Mouse (Mus musculus) CH12.LX (cell line): ENCODE measurements at regions not wholly inside any gene's neighbourhood (a gene's known extent, or its start where the extent isn't known, plus 50 kb on each side); places are given as distances from the start of the nearest gene placed in this dataset.

Experiments
- DNase-seq: peaks from one replicate; pipeline ENCODE4 v3.0.0-alpha.2; 2013; ENCODE audit errors: extremely low read depth
- H3K27ac ChIP-seq: 2 replicates; pipeline ENCODE4 v1.5.1; 2012; ENCODE audit warnings: low read depth, mild to moderate bottlenecking, control low read depth, moderate library complexity; ENCODE audit not compliant: insufficient read depth
- H3K27me3 ChIP-seq: replicated peaks from 2 replicates; pipeline ENCODE3; 2012; ENCODE audit warnings: inconsistent platforms
- H3K36me3 ChIP-seq, 2 experiments: replicated peaks in 1 of 2; 2 replicates each; pipeline versions ENCODE3 to v1.6.1; 2012; ENCODE audit warnings: inconsistent platforms in 1 of 2, low read length in 1 of 2, mild to moderate bottlenecking in 1 of 2, mixed read lengths in 1 of 2, moderate library complexity in 1 of 2; ENCODE audit not compliant: control insufficient read depth in 1 of 2, insufficient read depth in 1 of 2
- H3K4me1 ChIP-seq, 2 experiments: 2 replicates each; pipeline ENCODE4 v1.6.1; 2012; ENCODE audit warnings: inconsistent platforms in 1 of 2, moderate library complexity in 1 of 2; ENCODE audit not compliant: insufficient read depth in 2 of 2, control insufficient read depth in 1 of 2
- H3K4me2 ChIP-seq: 2 replicates; pipeline ENCODE4 v1.6.1; 2012; ENCODE audit warnings: low read depth, mild to moderate bottlenecking, control low read depth; ENCODE audit not compliant: poor library complexity, insufficient read depth, severe bottlenecking
- H3K4me3 ChIP-seq, 3 experiments: fragments of 150-350 bp in 1 of 3; sonication (generic) in 1 of 3; replicated peaks in 1 of 3; 2 replicates each; pipeline versions ENCODE3 to v1.5.1; 2011 to 2012; ENCODE audit warnings: low read depth in 2 of 3, low read length in 2 of 3, mild to moderate bottlenecking in 2 of 3, moderate library complexity in 2 of 3, control low read depth in 1 of 3, improper control_type of control experiment in 1 of 3, inconsistent platforms in 1 of 3, mixed read lengths in 1 of 3; ENCODE audit not compliant: poor library complexity in 1 of 3
- H3K79me2 ChIP-seq: replicated peaks from 2 replicates; pipeline ENCODE4 v1.6.1; 2012; ENCODE audit warnings: mild to moderate bottlenecking, moderate library complexity; ENCODE audit not compliant: control insufficient read depth, poor library complexity, insufficient read depth, severe bottlenecking; ENCODE audit errors: extremely low read depth
- H3K9ac ChIP-seq: 2 replicates; pipeline ENCODE4 v1.6.1; 2012; ENCODE audit warnings: low read depth, mild to moderate bottlenecking, control low read depth, moderate library complexity; ENCODE audit not compliant: insufficient read depth
- H3K9me3 ChIP-seq: replicated peaks from 2 replicates; pipeline ENCODE3; 2012; ENCODE audit warnings: low read length, inconsistent platforms, mixed read lengths
- BHLHE40 ChIP-seq: IDR thresholded peaks from 2 replicates; pipeline ENCODE4 v1.6.1; 2011; ENCODE audit warnings: mild to moderate bottlenecking, low read depth, low read length, improper control_type of control experiment
- CHD1 ChIP-seq: IDR thresholded peaks from 2 replicates; pipeline ENCODE4 v1.6.1; 2012; ENCODE audit warnings: low read depth, low read length, improper control_type of control experiment, inconsistent platforms
- ELF1 ChIP-seq: IDR thresholded peaks from 2 replicates; pipeline ENCODE4 v1.6.1; 2014; ENCODE audit warnings: low read depth, mild to moderate bottlenecking, inconsistent platforms, low read length, improper control_type of control experiment
- JUN ChIP-seq: IDR thresholded peaks from 2 replicates; pipeline ENCODE4 v1.6.1; 2011; ENCODE audit warnings: low read depth, mild to moderate bottlenecking, low read length, improper control_type of control experiment, moderate library complexity; ENCODE audit not compliant: insufficient read depth
- JUND ChIP-seq: conservative IDR thresholded peaks from 2 replicates; pipeline ENCODE4 v1.6.1; 2011; ENCODE audit warnings: low read depth, low read length, improper control_type of control experiment
- KAT2A ChIP-seq: IDR thresholded peaks from 2 replicates; pipeline ENCODE4 v1.6.1; 2012; ENCODE audit warnings: low read length, improper control_type of control experiment, inconsistent platforms; ENCODE audit not compliant: insufficient replicate concordance
- MEF2A ChIP-seq: IDR thresholded peaks from 2 replicates; pipeline ENCODE4 v1.6.1; 2014; ENCODE audit warnings: low read depth, mild to moderate bottlenecking, inconsistent platforms, low read length, improper control_type of control experiment, borderline replicate concordance
- MYC ChIP-seq: IDR thresholded peaks from 2 replicates; pipeline ENCODE4 v1.6.1; 2011; ENCODE audit warnings: low read depth, mild to moderate bottlenecking, improper control_type of control experiment, low read length
- PAX5 ChIP-seq: IDR thresholded peaks from 2 replicates; pipeline ENCODE4 v1.6.1; 2012; ENCODE audit warnings: low read length, inconsistent platforms, mixed read lengths
- POLR2AphosphoS2 ChIP-seq: IDR thresholded peaks from 2 replicates; pipeline ENCODE4 v1.6.1; 2011; ENCODE audit warnings: low read depth, low read length, improper control_type of control experiment
- RAD21 ChIP-seq: IDR thresholded peaks from 2 replicates; pipeline ENCODE4 v1.6.1; 2011; ENCODE audit warnings: low read depth, mild to moderate bottlenecking, low read length, improper control_type of control experiment, moderate library complexity
- RCOR1 ChIP-seq: conservative IDR thresholded peaks from 2 replicates; pipeline ENCODE4 v1.6.1; 2012; ENCODE audit warnings: low read depth, mild to moderate bottlenecking, inconsistent platforms, low read length, improper control_type of control experiment
- TBP ChIP-seq: conservative IDR thresholded peaks from 2 replicates; pipeline ENCODE4 v1.6.1; 2011; ENCODE audit warnings: low read depth, low read length, improper control_type of control experiment
- TCF12 ChIP-seq: IDR thresholded peaks from 2 replicates; pipeline ENCODE4 v1.6.1; 2014; ENCODE audit warnings: low read depth, mild to moderate bottlenecking, inconsistent platforms, low read length, improper control_type of control experiment
- USF2 ChIP-seq: conservative IDR thresholded peaks from 2 replicates; pipeline ENCODE4 v1.6.1; 2011; ENCODE audit warnings: low read depth, low read length, improper control_type of control experiment
- ZKSCAN1 ChIP-seq: IDR thresholded peaks from 2 replicates; pipeline ENCODE4 v1.6.1; 2012; ENCODE audit warnings: low read depth, inconsistent platforms, low read length, improper control_type of control experiment, borderline replicate concordance
- ZMIZ1 ChIP-seq: IDR thresholded peaks from 2 replicates; pipeline ENCODE4 v1.6.1; 2012; ENCODE audit warnings: low read depth, mild to moderate bottlenecking, inconsistent platforms, low read length, improper control_type of control experiment
- dilution Hi-C: fragments of 300-500 bp; cut with MboI; formaldehyde crosslinking; loops from 2 replicates; pipeline ENCODE4 v1.14.3; 2020; ENCODE audit warnings: low sequenced_read_pairs; ENCODE audit not compliant: extremely low pct_unique_long_range_greater_than_20kb, extremely low pct_ligation_motif_present
- in situ Hi-C: fragments of 300-500 bp; cut with MboI; formaldehyde crosslinking; loops from 3 replicates; pipeline ENCODE4 v1.14.3; 2019; ENCODE audit warnings: low sequenced_read_pairs, low pct_ligation_motif_present, low pct_unique_long_range_greater_than_20kb, mixed read lengths

GRCm38 (mm10) chr8:91878886-91879285 is 77.0 kb upstream of the Irx3 start:
- H3K79me2 ChIP-seq = no peaks in the 10 kb centered on the region
- DNase-seq = no peak
- H3K9ac ChIP-seq = no peak overlapping the region
- H3K27me3 ChIP-seq = no peaks in the 10 kb centered on the region
- in situ Hi-C loops (no loop called here), dilution Hi-C loops (no loop called here)
- no peaks in the 10 kb centered on the region for H3K36me3 ChIP-seq
- H3K4me1 ChIP-seq = no peaks in the 10 kb centered on the region
- H3K9me3 ChIP-seq = peaks cover 94% of the 10 kb centered on the region
- no peak overlapping the region for H3K27ac ChIP-seq
- no peak overlapping the region for H3K4me2 ChIP-seq
- no peak overlapping the region for H3K4me3 ChIP-seq
- TF ChIP-seq BHLHE40 (no peak), TBP (no peak), PAX5 (no peak), ZKSCAN1 (no peak), JUND (no peak), USF2 (no peak), TCF12 (no peak), JUN (no peak), CHD1 (no peak)

GRCm38 (mm10) chr8:91876161-91876560 is 74.3 kb upstream of the Irx3 start:
- Histone ChIP-seq H3K4me1 (no peaks in the 10 kb centered on the region), H3K27me3 (no peaks in the 10 kb centered on the region), H3K79me2 (no peaks in the 10 kb centered on the region), H3K9me3 (peaks cover 94% of the 10 kb centered on the region), H3K4me2 (no peak overlapping the region), H3K4me3 (no peak overlapping the region), H3K36me3 (no peaks in the 10 kb centered on the region), H3K9ac (no peak overlapping the region), H3K27ac (no peak overlapping the region)
- no peak for DNase-seq
- dilution Hi-C loops = no loop called here
- in situ Hi-C loops = no loop called here
- no peak for TF ChIP-seq RCOR1
- TF ChIP-seq KAT2A = no peak
- no peak for TF ChIP-seq BHLHE40

GRCm38 (mm10) chr8:91873232-91873631 is 71.4 kb upstream of the Irx3 start:
- Histone ChIP-seq H3K79me2 (no peaks in the 10 kb centered on the region), H3K9me3 (peaks cover 95% of the 10 kb centered on the region), H3K4me3 (no peak overlapping the region), H3K4me1 (no peaks in the 10 kb centered on the region), H3K4me2 (no peak overlapping the region)
- no peak for DNase-seq
- TF ChIP-seq ELF1 (no peak), RAD21 (no peak), POLR2AphosphoS2 (no peak), MEF2A (no peak), MYC (no peak), ZMIZ1 (no peak)
- TF ChIP-seq, all 38 proteins: peak for 0
- no peak overlapping the region for H3K27ac ChIP-seq
- H3K36me3 ChIP-seq = no peaks in the 10 kb centered on the region
- dilution Hi-C loops = no loop called here
- in situ Hi-C loops = no loop called here
- H3K27me3 ChIP-seq = no peaks in the 10 kb centered on the region
- H3K9ac ChIP-seq = no peak overlapping the region
